Mouse (Mus musculus) G1E (cell line): ENCODE data around the gene Ttc7.

ENCODE experiments used
- CTCF ChIP-seq: IDR thresholded peaks from 2 replicates; pipeline ENCODE4 v1.5.1; 2012; ENCODE audit warnings: low read depth, low read length, inconsistent platforms, mixed read lengths
- GATA1 ChIP-seq: IDR thresholded peaks from 2 replicates; pipeline ENCODE4 v1.6.1; 2012; ENCODE audit warnings: borderline replicate concordance, low read length, inconsistent platforms, mixed read lengths

GRCm38 (mm10) chr17:87380681-87381080 is 98.0 kb downstream of the Ttc7 start:
- TF ChIP-seq CTCF (no peak), GATA1 (no peak)
